Mouse (Mus musculus) T-cell, adult 66 days (primary cell): Measurements from ENCODE around the gene Nell1. TPM values are rescaled to one million over a fixed set of nuclear protein-coding genes. Genes with fewer than 3 reads are reported as not detected.

Experiments
- total RNA-seq, 2 experiments: library from RNA; stranded (reverse); gene quantifications; 3 replicates in 1 of 2; 4 replicates in 1 of 2; pipeline ENCODE4 v1.2.4; 2023

Gene Nell1
- total RNA-seq, result not detected

GRCm38 (mm10) chr7:49974841-49975440 is at the start of gene Nell1:
TSS of gene Nell1 (plus strand) at chr7:49974864.

GRCm38 (mm10) chr7:50598890-50599289 is 624.2 kb downstream of the Nell1 start, which contains the start of gene 4933405O20Rik:
TSS of gene 4933405O20Rik (plus strand) at chr7:50599190.

Other genes starting within 250 kb of the Nell1 start
- 10 to 100 TPM; 16.4 to 17.9 TPM for gene Htatip2, start 215.7 kb upstream of the Nell1 start, total RNA-seq
- gene Prmt3, start 196.5 kb upstream of the Nell1 start, total RNA-seq, result 10 to 100 TPM; 75.5 to 76.5 TPM
- not detected for gene Slc6a5, start 64.7 kb upstream of the Nell1 start, total RNA-seq